Mouse (Mus musculus): ENCODE results near the gene Hacd1.

- TF ChIP-seq POLR2A (IDR thresholded peaks at IDR 0.05; ENCODE audit: low read depth, low read length) (no peak), CTCF (IDR thresholded peaks at IDR 0.05; ENCODE audit: extremely low read depth, insufficient read length, insufficient replicate concordance, low read depth, low read length) (no peak)
Measured at GRCm38 (mm10) chr2:13930724-13931123, 125.2 kb downstream of the Hacd1 start.
